Mouse (Mus musculus) intestine, postnatal 0 days (tissue): ENCODE data around the gene Dpy30. TPM values are rescaled to one million over a fixed set of nuclear protein-coding genes. Genes with fewer than 3 reads are reported as not detected.

Experiments used
- ATAC-seq: fragments of 200-750 bp; cut with Nextera tagmentation; 2 replicates; pipeline ENCODE4 v1.8.0; 2017; ENCODE audit warnings: mild to moderate bottlenecking, moderate TSS enrichment, moderate library complexity
- H3K27ac ChIP-seq: fragments of 300-500 bp; sonication (generic); 2 replicates; pipeline ENCODE4 v1.5.1; 2014; ENCODE audit warnings: mild to moderate bottlenecking, low read depth, low read length, moderate library complexity
- H3K27me3 ChIP-seq: fragments of 300-500 bp; sonication (generic); replicated peaks from 2 replicates; pipeline ENCODE4 v1.6.1; 2014; ENCODE audit warnings: low read length, mixed read lengths; ENCODE audit not compliant: control insufficient read depth, insufficient read depth
- H3K36me3 ChIP-seq: fragments of 300-500 bp; sonication (generic); 2 replicates; pipeline ENCODE4 v1.6.1; 2014; ENCODE audit warnings: mild to moderate bottlenecking, moderate library complexity; ENCODE audit not compliant: control insufficient read depth, insufficient read depth
- H3K4me1 ChIP-seq: fragments of 300-500 bp; sonication (generic); replicated peaks from 2 replicates; pipeline ENCODE4 v1.6.1; 2014; ENCODE audit warnings: antibody characterized with exemption, low read length, mixed read lengths; ENCODE audit not compliant: control insufficient read depth, insufficient read depth
- H3K4me2 ChIP-seq: fragments of 300-500 bp; sonication (generic); replicated peaks from 2 replicates; pipeline ENCODE4 v1.6.1; 2014; ENCODE audit warnings: low read depth, mild to moderate bottlenecking, moderate library complexity
- H3K4me3 ChIP-seq: fragments of 300-500 bp; sonication (generic); 2 replicates; pipeline ENCODE4 v1.5.1; 2014; ENCODE audit warnings: low read depth, low read length
- H3K9ac ChIP-seq: fragments of 300-500 bp; sonication (generic); 2 replicates; pipeline ENCODE4 v1.6.1; 2014; ENCODE audit warnings: mild to moderate bottlenecking, low read depth, low read length
- H3K9me3 ChIP-seq: fragments of 300-500 bp; sonication (generic); 2 replicates; pipeline ENCODE4 v1.6.1; 2016; ENCODE audit warnings: mixed run types; ENCODE audit not compliant: control insufficient read depth
- CTCF ChIP-seq: sonication (generic); IDR thresholded peaks from 2 replicates; pipeline ENCODE4 v1.5.1; 2016; ENCODE audit warnings: low read depth, mild to moderate bottlenecking, control low read depth, antibody characterized with exemption, moderate library complexity
- WGBS: fragments of 180-500 bp; shearing (Covaris S2); extraction: QIAGEN DNeasy Blood & Tissue Kit; methylation state at CpG from one replicate; pipeline ENCODE4 v1.1.7; 2014; 5-methylcytosine and 5-hydroxymethylcytosine counted together
- polyA plus RNA-seq: library from polyadenylated mRNA; unstranded; fragments of >200 nt; fragmentation: Nextera tagmentation; extraction: Ambion mirVana; gene quantifications from 2 replicates; pipeline ENCODE4 v1.2.1, GENCODE M21; 2015

Dpy30 gene
- polyA plus RNA-seq, 1 experiment from 2014 or later: 185 TPM

DNA sequence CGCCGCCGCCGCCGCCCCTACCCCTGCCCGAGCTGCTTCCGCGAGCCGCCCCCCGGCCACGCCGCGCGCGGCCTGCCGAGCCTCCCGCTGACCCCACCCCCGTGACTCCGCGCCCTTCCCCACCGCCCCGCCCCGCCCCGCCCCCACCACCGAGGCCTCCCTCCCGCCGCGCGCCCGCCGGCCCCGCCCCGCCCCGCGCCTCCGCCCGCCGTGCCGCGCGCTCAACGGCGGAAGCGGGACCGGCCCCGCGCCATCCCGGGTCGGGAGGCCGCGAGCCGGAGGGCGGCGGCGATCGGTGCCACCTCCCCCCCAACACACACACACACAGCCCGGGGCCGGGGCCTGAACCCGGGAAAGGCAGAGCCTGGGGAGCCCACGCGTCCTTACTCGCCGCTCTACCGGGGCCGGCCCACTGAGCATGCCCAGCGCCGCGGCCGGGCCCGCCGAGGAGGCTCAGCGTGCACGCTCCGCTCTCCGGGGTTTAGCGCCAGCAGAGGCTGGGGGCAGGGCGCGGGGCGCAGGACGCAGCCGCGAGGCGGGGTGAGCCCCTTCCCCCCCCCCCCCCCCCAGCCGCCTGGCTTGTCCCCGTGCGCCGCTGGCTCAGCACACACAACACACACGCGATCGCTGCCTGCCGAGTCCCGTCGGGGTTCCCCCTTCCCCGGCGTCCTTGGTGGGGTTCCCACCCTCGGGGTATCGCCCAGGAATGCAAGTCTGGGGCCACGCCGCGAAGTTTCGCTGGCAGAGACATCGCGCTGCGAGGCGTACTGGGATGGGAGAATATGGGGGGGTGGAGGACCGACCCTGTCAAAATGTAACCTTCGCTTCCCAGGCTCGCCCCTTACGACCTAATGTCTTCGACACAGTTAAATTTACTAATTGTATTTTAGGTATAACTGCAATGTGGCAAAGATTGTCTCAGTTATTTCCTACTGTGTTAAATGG, 28.4 kb downstream of the Dpy30 start, which contains the start of gene Memo1:
Gene Memo1 (minus strand): TSS at position 496 of the 945 bp plus-strand sequence.
- Histone ChIP-seq H3K27ac (peak within 1 kb of the TSS; percentile 88), H3K4me2 (peak within 1 kb of the TSS; percentile 94), H3K4me1 (peaks cover 4% of the 10 kb centered on the region; the same call in 1 of the 2 replicates), H3K9ac (peak within 1 kb of the TSS; percentile 83), H3K9me3 (no peaks in the 10 kb centered on the region), H3K36me3 (peaks cover 12% of the 10 kb centered on the region; the same call in 1 of the 2 replicates), H3K27me3 (no peaks in the 10 kb centered on the region), H3K4me3 (peak within 1 kb of the TSS; percentile 91)
- peak; percentile 85 for ATAC-seq
- under 1% methylated on average over 55 of the region's 110 CpGs for WGBS
- TF ChIP-seq CTCF: no peak

DNA sequence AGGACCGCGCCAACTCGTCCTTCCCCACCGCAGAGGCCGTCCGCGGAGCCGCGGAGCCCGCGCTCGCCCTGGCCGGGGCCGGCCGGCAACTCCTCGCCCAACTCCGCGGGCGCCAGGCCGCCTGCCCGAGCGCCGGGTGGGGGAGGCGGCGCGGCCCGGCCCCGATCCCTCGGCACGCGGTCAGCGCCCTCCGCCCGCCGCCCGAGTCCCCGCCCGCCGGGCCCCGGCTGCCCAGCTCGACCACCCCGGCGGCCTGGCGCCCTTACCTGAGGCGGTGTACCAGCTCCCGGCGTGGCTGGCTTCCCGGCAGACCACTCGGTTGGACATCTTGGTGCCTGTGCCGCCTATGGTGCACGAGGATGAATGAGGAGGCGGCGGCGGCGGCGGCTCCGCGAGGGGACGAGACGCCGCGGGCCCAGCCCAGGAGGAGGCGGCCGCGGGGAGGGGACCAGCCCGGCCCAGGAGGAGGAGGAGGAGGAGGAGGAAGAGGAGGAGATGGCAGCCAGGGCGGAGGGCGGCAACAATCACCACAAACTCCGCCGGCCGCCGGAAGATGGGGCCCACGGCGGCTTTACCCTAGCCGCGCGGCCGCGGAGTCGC, 29.2 kb downstream of the Dpy30 start:
- Histone ChIP-seq H3K4me1 (peaks cover 4% of the 10 kb centered on the region; the same call in 1 of the 2 replicates), H3K4me3 (peak overlapping the region; percentile 91), H3K27ac (peak overlapping the region; percentile 88), H3K9ac (peak overlapping the region; percentile 83), H3K36me3 (0 out of 2 replicates have a peak, but pooled peaks cover 8% of the 10 kb centered on the region), H3K27me3 (no peaks in the 10 kb centered on the region), H3K9me3 (no peaks in the 10 kb centered on the region), H3K4me2 (peak overlapping the region; percentile 94)
- TF ChIP-seq CTCF: peak; percentile 34; the same call in 1 of the 2 replicates
- under 1% methylated on average over 57 of the region's 80 CpGs for WGBS
- ATAC-seq: peak; percentile 88

DNA sequence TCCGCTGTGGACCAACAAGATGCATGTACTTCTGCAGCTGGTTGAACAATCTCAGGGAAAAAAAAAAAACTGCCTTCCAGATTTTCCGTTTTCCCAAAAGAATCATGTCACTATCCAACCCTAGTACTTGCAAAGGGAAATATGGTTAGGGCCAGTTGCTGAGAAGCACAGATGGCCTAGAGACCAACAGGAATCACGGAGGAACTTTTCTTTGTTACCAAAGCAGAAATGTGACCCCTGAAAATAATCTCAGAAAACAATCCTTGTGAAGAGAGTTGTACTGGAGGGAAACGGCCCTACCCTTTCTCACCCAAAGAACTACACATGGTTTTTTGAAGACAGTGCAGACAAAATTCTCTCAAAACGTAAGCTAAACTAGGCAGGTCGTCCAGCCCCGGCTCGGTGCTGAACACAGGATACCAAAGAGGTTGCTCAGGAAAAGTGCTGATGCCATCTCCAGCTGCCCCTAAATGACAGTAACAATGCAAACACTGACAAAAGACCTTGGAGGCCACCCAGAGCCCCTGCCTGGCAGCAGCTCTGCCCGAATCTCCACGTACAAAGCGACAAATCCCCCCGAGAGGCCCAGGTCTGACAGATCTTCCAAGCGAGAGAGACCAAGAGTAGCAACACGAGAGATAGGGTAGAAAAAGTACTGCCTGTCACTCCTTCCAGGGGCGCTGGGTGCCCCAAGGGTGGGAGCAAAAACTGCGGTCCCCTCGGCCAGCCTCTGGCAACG, 29.9 kb downstream of the Dpy30 start:
- H3K27me3 ChIP-seq: no peaks in the 10 kb centered on the region
- no peak for TF ChIP-seq CTCF
- H3K36me3 ChIP-seq: 0 out of 2 replicates have a peak, but pooled peaks cover 5% of the 10 kb centered on the region
- no peak for ATAC-seq
- peak overlapping the region; percentile 83 for H3K9ac ChIP-seq
- H3K27ac ChIP-seq: peak overlapping the region; percentile 88
- H3K4me1 ChIP-seq: peaks cover 6% of the 10 kb centered on the region; the same call in 1 of the 2 replicates
- 1% methylated on average over 18 of the region's 18 CpGs for WGBS
- H3K4me2 ChIP-seq: peak overlapping the region; percentile 94
- H3K4me3 ChIP-seq: peak overlapping the region; percentile 91
- no peaks in the 10 kb centered on the region for H3K9me3 ChIP-seq

DNA sequence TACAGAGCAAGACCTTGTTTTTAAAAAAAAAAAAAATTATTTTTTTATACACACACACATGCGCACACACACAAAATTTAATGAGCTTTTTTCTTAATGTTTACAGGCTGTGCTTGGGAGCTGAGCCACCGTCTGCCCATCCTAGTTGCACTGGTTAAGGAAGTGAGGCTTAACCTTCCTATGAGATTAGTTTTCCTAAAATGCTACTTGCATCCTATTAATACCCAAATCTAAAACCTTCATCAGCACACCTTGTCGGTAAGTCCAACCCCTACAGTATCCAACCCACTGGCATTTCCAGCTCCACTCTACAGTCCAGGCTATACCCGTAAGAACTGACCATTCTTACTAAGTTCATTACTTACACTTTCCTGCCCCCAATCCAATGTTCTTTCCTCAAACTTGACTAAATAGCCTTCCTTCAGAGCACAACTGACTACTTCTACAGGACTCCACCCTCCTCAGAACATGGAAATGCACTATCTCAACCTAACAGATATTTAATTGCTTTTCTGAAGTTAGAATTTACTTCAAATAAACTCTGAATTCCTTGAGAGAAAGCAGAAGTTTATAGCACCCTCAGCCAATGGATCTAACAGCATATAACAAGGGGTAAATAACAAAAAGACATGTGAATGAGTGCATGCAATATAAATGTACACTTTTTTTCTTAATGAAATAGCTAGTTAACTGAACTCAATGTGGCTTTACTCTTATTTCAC, 31.9 kb downstream of the Dpy30 start:
- Histone ChIP-seq H3K9me3 (no peaks in the 10 kb centered on the region), H3K4me2 (no peak overlapping the region), H3K27me3 (no peaks in the 10 kb centered on the region), H3K36me3 (0 out of 2 replicates have a peak, but pooled peaks cover 5% of the 10 kb centered on the region), H3K9ac (no peak overlapping the region), H3K4me3 (no peak overlapping the region), H3K4me1 (peaks cover 7% of the 10 kb centered on the region; the same call in 1 of the 2 replicates), H3K27ac (no peak overlapping the region)
- TF ChIP-seq CTCF: no peak
- 77% methylated on average over 4 of the region's 4 CpGs for WGBS
- no peak for ATAC-seq

DNA sequence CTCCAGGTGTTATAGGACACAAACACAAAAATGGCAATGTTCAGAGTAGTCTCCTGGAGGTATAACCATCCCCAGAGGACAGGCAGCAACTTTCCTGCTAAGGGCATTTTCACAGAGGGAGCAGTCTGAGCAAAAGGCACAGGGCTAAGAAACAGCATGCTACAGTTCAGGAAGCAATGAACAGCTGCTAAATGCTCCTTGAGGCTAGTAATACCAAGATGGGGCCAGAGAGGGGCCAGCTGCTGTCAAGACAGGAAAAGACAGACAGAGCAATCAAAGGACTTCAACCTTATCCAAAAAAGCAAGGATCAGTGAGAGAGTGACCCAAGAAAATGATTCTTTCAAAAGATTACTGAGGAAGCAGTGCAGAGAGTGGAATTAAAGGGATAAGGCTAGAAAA, 32.9 kb downstream of the Dpy30 start:
- Histone ChIP-seq H3K27ac (no peak overlapping the region), H3K36me3 (0 out of 2 replicates have a peak, but pooled peaks cover 5% of the 10 kb centered on the region), H3K4me3 (no peak overlapping the region), H3K4me1 (peaks cover 7% of the 10 kb centered on the region; the same call in 1 of the 2 replicates), H3K9ac (no peak overlapping the region), H3K4me2 (no peak overlapping the region), H3K27me3 (no peaks in the 10 kb centered on the region), H3K9me3 (no peaks in the 10 kb centered on the region)
- TF ChIP-seq CTCF: no peak
- ATAC-seq: no peak
